Mouse (Mus musculus): Measurements from ENCODE around the gene Marc2.
A peak's percentile ranks its signal among the peaks of the same experiment; 100 is the strongest.

The Marc2 gene

DNA sequence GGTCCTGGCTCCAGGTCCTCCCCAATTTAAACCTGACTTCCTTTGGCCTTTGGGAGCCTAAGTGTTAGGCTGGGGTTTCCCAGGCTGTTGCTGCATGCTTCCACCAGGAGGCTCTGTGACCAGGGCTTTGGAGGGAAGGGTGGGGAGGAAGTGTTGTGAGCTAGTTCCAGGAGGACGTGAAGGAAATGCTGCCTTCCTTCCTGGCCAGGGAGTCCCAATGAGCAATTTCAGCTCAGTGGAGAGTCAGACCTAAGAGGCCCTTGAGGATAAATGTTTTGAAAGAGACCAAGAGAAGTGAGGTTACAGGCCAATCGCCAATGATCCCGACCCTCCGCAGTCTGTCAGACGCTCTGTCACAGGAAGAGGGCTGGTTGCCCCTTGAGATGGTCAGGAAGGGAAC, 7.1 kb upstream of the Marc2 start:
- DNase-seq = peak; percentile 90

DNA sequence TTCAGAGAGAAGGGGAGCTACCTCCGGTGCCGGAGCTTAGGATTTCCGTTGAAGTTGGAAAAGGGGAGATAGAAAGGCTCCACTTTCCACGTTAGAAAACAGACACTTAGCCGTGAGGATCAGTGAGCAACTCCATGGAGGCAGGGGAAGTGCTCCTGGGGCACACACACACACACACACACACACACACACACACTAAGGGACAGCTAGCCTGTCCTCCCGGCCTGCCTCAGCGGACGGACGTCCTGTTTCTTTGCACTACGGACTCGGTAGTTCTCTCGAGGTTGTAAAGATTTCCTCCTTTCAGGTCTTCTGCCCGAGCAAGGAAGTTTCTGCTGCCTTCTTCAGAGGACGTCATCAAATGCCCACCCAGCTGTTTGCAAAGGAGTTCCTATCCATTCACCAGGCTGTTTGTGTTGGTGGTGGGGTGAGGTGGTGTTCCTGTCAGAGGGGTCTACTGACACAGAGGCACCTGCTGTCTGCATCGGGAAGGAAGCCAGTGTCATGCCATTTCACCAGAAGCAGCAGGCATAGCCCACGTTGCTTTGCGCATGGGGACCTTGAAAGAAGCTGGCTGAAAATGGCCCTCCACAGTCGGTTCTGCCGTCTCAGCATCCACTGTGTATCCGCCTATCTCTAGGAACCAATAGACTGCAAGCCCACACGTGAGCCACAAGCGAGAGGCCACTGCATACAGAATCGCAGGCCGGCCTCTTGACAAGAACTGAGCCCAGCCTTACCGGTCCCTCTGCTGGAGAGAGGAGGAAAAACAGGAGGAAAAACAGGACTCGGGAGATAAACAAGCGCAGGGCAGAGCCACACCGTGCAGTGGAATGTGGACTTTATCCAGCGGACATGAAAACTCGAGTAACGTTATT, 5.7 kb upstream of the Marc2 start:
- peak; percentile 99 for DNase-seq

DNA sequence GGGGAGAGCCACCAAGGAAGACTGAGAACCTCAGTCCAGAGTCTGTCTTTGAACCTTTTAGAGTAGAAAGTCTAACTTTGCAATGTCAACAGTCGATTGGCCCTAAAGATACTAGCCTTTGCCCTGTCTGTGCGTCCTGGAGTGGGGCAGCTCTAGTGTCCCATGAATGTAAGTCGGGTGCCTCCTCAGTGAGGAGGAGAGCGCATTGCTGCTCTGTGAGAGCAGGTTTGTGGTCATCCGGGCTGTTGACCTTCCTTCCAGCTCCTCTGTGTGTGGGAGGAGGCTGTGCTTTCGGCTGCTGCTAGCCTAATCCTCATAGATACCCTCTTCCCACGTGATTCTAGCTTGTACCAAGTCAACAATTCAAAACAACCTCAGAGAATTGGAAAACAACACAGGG, 4.9 kb upstream of the Marc2 start:
- DNase-seq = peak; percentile 85

DNA sequence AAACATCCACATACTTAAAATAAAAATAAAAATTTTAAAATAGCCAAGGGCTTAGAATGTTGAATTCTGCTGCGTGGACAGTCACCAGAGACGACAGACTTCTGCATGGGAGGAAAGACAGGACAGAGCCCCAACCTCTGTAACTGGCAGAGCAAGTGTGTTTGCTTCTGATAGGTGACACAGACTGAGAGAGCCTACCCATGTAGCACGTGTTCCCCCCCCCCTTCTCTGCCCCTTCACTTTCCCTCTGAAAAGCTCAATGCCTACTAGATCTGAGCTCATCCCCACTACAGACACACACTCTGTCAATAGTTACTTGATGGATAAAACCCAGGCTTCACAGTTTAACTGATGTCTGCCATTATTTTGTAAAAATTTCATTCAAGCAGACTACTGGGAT, 722 bp upstream of the Marc2 start:
- DNase-seq = no peak

DNA sequence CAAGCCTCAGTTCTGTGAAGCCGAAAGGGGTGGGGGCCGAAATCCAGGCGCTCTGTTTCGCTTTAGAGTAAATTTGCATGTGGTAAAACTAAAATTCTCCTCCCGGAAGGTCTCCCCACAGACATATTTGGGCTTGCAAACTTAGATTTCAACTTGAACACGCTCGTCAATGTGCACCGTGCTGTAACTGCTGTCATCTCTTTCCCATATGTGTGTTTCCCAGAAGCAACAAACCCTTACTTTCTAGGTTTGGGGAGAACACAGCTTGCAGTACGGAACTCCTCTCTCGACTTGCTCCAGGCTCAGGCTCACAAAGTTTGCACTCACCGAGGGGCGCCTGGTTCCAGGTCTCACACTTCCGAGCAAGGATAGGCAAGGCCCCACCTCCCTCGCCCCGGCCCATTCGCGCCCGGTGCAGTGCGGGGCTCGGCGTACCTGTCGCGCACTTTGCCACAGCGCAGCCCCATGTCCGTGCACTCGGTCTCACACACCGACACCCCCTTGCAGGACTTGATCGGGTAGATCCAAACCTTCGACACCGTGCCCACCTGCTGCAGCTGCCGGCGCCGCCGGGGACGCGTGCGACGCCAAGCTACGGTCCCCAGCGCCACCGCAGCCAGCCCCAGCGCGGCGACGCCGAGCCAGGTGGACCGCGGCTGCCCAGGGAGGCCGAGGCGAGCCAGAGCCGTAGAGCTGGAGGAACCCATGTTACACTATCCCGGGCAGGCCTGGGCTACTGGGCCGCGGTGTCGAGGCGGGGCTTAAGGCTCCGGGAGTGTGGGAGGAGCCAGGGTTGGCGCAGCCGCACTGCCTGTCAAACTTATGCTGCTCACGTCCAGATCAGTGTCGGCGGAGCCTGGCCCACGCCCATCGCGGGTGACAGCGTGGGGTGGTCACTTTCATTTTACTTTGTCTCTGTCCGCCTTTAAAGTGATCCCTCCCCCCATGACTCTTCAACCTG, 860 bp downstream of the Marc2 start:
- peak; percentile 94 for DNase-seq

GRCm38 (mm10) chr1:184844326-184845066, 1.8 kb downstream of the Marc2 start:
- DNase-seq = no peak

GRCm38 (mm10) chr1:184837649-184838048, 8.6 kb downstream of the Marc2 start:
- DNase-seq = no peak

- DNase-seq = no peak
These were observed 9.9 kb downstream of the Marc2 start for GRCm38 (mm10) chr1:184836350-184836749.

- no peak for DNase-seq
These were observed 12.8 kb downstream of the Marc2 start for GRCm38 (mm10) chr1:184833499-184833898.

GRCm38 (mm10) chr1:184832211-184832610, 14.0 kb downstream of the Marc2 start:
- DNase-seq = no peak

DNA sequence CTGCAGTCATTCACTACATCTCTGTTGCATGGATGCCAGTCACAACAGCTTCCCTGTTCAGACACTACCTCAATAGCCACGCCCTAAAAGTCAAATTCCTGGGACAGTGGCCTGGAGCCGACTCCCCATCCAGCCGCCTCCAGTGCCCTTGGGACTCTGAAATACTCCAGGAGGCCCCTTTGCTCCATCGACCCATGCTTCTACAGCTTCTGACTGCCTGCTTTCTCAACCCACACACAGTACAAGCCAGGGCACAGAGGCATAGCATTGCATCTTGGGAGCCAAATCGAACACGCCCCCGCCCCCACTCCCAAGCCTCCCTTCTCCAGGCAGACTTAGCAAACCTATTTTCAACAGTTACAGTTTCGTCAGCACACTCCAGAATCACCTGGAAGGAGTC, 16.4 kb downstream of the Marc2 start:
- no peak for DNase-seq

DNA sequence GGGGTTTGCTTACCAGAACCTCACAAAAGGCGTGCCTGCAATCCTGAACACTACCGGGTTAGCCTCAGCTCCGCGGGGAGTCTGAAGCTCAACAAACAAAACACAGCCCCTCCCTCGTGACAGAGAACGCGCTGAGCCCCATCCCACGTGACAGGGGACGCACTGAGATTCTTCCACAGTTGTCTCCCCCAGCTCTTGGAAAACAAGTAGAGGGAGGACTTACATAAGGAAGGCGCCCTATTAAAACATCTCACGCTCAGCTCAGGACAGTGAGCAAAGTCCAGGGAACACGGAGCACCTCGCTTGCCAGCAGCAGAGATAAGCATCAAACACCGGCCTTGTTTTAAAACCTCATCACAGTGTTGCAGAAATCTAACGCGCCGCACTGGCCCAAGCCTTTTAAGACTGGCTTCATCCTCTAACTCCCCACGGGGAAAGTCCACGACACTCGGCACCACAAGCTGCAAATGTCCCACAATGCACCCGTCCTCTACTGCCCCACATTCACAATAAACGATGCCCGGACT, 19.0 kb downstream of the Marc2 start:
- DNase-seq = peak; percentile 91

DNA sequence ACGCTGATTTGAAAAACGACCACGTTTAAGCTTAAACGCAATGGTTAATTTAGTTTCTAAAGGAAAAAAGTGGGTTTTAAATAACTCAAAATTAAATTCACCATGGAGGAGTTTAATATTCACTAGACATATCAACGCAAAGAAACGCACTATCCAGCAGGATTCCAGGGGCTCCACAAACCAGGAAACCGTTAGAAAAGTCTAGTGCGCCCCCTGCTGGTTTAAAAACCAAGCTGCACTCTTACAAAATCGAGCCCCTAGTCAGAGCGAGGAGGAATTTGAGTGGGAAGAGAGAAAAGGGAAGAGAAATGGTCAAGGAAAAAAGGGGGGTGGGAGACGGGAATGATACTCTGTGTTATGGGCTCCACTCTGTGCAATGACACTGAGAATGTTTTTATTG, 21.2 kb downstream of the Marc2 start:
- peak; percentile 54 for DNase-seq

DNA sequence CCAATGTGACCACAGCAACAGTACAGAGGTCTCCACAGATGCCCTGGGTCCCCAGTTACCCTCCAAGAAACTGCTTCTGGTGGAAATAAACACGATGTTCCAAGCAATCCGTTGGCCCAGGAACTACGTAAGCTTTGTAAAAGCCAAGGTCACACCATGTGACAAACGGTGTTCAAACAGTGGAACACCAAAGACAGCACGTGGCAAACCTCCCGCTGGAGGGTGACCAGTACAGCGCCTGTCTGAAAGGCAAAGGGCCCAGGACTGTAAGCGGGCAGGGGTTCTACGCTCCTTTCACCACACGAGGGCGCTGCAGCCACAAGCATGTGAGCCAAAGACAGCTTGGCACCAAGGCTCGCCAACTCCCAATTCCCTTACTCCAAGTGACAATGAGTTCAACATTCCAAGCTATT, 21.8 kb downstream of the Marc2 start:
- peak; percentile 98 for DNase-seq

- DNase-seq = no peak
These were observed 23.6 kb downstream of the Marc2 start for GRCm38 (mm10) chr1:184822678-184823077.

- no peak for DNase-seq
These were observed 28.5 kb downstream of the Marc2 start for GRCm38 (mm10) chr1:184817768-184818167.

DNA sequence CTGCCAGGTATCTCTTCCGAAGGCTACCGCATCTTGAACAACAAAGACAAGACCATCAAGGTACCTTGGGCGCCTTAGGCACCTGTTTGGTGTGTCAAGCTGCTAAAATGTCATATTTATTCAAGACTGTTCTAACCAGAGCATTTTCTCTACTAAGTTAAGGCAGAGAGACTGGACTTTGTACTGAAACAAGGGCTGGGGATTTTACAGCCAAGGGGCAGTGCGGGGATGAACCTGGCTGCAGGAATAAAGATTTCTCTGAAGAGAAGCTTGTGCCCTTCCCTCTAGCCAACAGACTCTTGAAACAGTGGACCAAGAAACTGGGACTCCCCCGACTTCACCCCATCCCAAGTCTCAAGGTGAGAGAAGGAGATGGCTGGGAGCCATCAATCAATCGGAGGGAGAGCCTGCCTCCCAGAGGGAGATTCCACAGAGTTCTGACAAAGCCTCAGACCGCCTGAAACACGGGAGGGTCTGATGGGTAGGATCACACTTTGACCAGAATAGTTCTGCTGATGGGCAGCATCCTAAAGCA, 34.5 kb downstream of the Marc2 start:
- peak; percentile 59 for DNase-seq

GRCm38 (mm10) chr1:184810780-184811575, 35.3 kb downstream of the Marc2 start, which contains the start of gene Marc1:
Gene Marc1 (minus strand): TSS chr1:184811313.
- peak; percentile 64 for DNase-seq

- peak; percentile 60 for DNase-seq
These were observed 36.7 kb downstream of the Marc2 start for GRCm38 (mm10) chr1:184809578-184810001.

GRCm38 (mm10) chr1:184808418-184809012, 37.7 kb downstream of the Marc2 start:
- DNase-seq = no peak
